Mouse (Mus musculus) hindbrain, embryonic 12.5 days (tissue): ENCODE measurements around the gene Hoxb7. TPM values are rescaled to one million over a fixed set of nuclear protein-coding genes. Genes with fewer than 3 reads are reported as not detected.

Experiments used
- ATAC-seq: fragments of 200-750 bp; cut with Nextera tagmentation; 2 replicates; pipeline ENCODE4 v1.8.0; 2017; ENCODE audit warnings: moderate TSS enrichment; ENCODE audit not compliant: low FRiP score
- H3K27ac ChIP-seq: fragments of 300-500 bp; sonication (generic); 2 replicates; pipeline ENCODE4 v1.5.1; 2016; ENCODE audit warnings: mild to moderate bottlenecking
- H3K27me3 ChIP-seq: fragments of 300-500 bp; sonication (generic); 2 replicates; pipeline ENCODE4 v1.6.1; 2016; ENCODE audit warnings: mild to moderate bottlenecking
- H3K36me3 ChIP-seq: fragments of 300-500 bp; sonication (generic); 2 replicates; pipeline ENCODE4 v1.6.1; 2016; ENCODE audit warnings: mild to moderate bottlenecking
- H3K4me1 ChIP-seq: fragments of 300-500 bp; sonication (generic); 2 replicates; pipeline ENCODE4 v1.6.1; 2016
- H3K4me2 ChIP-seq: fragments of 300-500 bp; sonication (generic); replicated peaks from 2 replicates; pipeline ENCODE4 v1.6.1; 2016; ENCODE audit warnings: mild to moderate bottlenecking
- H3K4me3 ChIP-seq: fragments of 300-500 bp; sonication (generic); 2 replicates; pipeline ENCODE4 v1.5.1; 2016; ENCODE audit warnings: mild to moderate bottlenecking
- H3K9ac ChIP-seq: fragments of 300-500 bp; sonication (generic); 2 replicates; pipeline ENCODE4 v1.6.1; 2016; ENCODE audit warnings: mild to moderate bottlenecking, moderate library complexity
- H3K9me3 ChIP-seq: fragments of 300-500 bp; sonication (generic); replicated peaks from 2 replicates; pipeline ENCODE4 v1.6.1; 2016; ENCODE audit warnings: mild to moderate bottlenecking
- WGBS: fragments of 180-500 bp; shearing (Covaris S2); methylation state at CpG from one replicate; pipeline ENCODE4 v1.1.7; 2016; 5-methylcytosine and 5-hydroxymethylcytosine counted together
- polyA plus RNA-seq: library from polyadenylated mRNA; unstranded; fragments of >200 nt; fragmentation: Nextera tagmentation; extraction: Ambion mirVana; gene quantifications from 2 replicates; pipeline ENCODE4 v1.2.1, GENCODE M21; 2016

Hoxb7 gene
- polyA plus RNA-seq, 1 experiment from 2014 or later = 11.0 TPM

- Histone ChIP-seq H3K4me3 (peak within 1 kb of the TSS; percentile 34), H3K9ac (no peak within 1 kb of the TSS; the same call in 1 of the 2 replicates), H3K36me3 (no peaks in the 10 kb centered on the region), H3K4me2 (0 out of 2 replicates have a peak within 1 kb of the TSS, but pooled peaks have one; percentile 17), H3K4me1 (peaks cover 14% of the 10 kb centered on the region; the same call in 1 of the 2 replicates), H3K27ac (no peak within 1 kb of the TSS), H3K27me3 (peaks cover 97% of the 10 kb centered on the region), H3K9me3 (no peaks in the 10 kb centered on the region)
- no peak for ATAC-seq
- WGBS = under 1% methylated on average over 27 of the region's 27 CpGs
Measured at GRCm38 (mm10) chr11:96281855-96282570, 4.4 kb upstream of the Hoxb7 start, which contains the start of gene Hoxb8. Gene Hoxb8, plus strand, starts transcription at chr11:96281905.

- ATAC-seq = no peak
- Histone ChIP-seq H3K4me3 (peak overlapping the region; percentile 34), H3K27me3 (peaks cover 97% of the 10 kb centered on the region)
Measured at GRCm38 (mm10) chr11:96282795-96283430, 3.5 kb upstream of the Hoxb7 start.

DNA sequence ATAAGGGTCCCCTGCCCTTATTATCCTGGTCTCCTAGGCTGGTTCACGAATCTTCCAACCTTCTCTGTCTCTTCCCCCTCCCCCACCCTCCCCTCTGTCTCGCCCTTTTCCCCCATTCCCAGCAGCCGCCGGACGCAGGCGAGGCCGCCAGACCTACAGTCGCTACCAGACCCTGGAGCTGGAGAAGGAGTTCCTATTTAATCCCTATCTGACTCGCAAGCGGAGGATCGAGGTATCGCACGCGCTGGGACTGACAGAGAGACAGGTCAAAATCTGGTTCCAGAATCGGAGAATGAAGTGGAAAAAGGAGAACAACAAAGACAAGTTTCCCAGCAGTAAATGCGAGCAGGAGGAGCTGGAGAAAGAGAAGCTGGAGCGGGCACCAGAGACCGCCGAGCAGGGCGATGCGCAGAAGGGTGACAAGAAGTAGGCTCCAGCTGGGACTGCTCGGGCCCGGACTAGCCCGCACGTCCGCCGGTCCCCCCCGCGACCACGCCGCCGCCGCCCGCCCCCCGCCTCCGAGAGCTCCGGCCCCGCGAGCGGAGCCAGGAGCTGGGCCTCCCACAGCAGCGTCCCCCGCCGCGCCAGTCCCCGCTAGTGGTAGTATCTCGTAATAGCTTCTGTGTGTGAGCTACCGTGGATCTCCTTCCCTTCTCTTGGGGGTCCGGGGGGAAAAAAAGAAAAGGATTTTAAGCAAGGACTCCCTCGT lies 2.2 kb upstream of the Hoxb7 start:
- Histone ChIP-seq H3K4me3 (peak overlapping the region; percentile 34), H3K9me3 (no peaks in the 10 kb centered on the region), H3K27ac (peak overlapping the region; percentile 67), H3K9ac (peak overlapping the region; percentile 51), H3K27me3 (peaks cover 97% of the 10 kb centered on the region), H3K4me2 (peak overlapping the region; percentile 44), H3K36me3 (no peaks in the 10 kb centered on the region), H3K4me1 (peaks cover 14% of the 10 kb centered on the region; the same call in 1 of the 2 replicates)
- WGBS = under 1% methylated on average over 31 of the region's 49 CpGs
- ATAC-seq = 0 out of 2 replicates have a peak, but pooled peaks have one; percentile 29

More at GRCm38 (mm10) chr11:96282795-96283430, 3.5 kb upstream of the Hoxb7 start:
- H3K9me3 ChIP-seq = no peaks in the 10 kb centered on the region
- WGBS = 0% methylated on average over 49 of the region's 49 CpGs
- peak overlapping the region; percentile 17; the same call in 1 of the 2 replicates for H3K4me2 ChIP-seq
- H3K27ac ChIP-seq = peak overlapping the region; percentile 72
- H3K9ac ChIP-seq = peak overlapping the region; percentile 51
- peaks cover 14% of the 10 kb centered on the region; the same call in 1 of the 2 replicates for H3K4me1 ChIP-seq
- no peaks in the 10 kb centered on the region for H3K36me3 ChIP-seq

DNA sequence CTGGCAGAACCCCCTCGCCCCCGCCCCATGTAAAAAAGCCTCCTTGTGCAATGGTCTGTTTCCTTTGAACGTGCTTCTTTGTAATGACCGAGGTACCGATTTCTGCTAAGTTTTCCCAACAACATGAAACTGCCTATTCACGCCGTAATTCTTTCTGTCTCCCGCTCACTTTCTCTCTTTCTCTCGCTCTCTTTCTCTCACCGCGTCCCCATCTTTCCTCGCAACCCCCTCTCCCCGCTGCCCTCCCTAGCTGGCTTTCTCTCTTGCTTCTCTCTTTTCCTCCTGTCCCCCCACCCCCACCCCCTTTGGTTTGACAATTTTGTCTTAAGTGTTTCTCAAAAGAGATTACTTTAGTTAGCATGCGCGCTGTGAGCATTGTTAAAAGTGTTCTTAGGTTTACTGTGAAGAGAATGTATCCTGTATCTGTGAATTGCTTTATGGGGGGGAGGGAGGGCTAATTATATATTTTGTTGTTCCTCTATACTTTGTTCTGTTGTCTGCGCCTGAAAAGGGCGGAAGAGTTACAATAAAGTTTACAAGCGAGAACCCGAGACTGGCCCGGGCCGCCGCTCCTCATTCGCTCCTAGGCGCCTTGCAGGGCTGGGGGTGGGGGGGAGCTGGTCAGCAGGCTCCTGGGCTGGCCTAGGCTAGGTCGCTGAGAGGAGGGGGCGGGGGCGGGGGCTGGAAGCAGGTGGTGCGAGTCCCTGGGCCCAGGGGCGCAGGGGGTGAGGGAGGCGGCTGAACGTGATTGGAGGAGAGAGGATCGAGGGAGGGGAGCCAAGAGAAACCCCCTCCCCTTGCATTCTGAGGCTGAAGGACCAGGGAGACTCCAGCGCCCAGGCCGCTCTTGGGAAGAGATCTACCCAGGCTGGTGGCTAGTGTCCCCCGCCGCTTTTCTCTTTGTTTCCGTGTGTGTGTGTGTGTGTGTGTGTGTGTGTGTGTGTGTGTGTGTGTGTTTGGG lies 1.4 kb upstream of the Hoxb7 start:
- Histone ChIP-seq H3K36me3 (no peaks in the 10 kb centered on the region), H3K9me3 (no peaks in the 10 kb centered on the region), H3K4me3 (peak overlapping the region; percentile 34), H3K4me1 (peaks cover 14% of the 10 kb centered on the region; the same call in 1 of the 2 replicates), H3K4me2 (peak overlapping the region; percentile 44), H3K9ac (peak overlapping the region; percentile 51), H3K27ac (peak overlapping the region; percentile 67; the same call in 1 of the 2 replicates), H3K27me3 (peaks cover 97% of the 10 kb centered on the region)
- peak; percentile 32; the same call in 1 of the 2 replicates for ATAC-seq
- under 1% methylated on average over 34 of the region's 37 CpGs for WGBS

DNA sequence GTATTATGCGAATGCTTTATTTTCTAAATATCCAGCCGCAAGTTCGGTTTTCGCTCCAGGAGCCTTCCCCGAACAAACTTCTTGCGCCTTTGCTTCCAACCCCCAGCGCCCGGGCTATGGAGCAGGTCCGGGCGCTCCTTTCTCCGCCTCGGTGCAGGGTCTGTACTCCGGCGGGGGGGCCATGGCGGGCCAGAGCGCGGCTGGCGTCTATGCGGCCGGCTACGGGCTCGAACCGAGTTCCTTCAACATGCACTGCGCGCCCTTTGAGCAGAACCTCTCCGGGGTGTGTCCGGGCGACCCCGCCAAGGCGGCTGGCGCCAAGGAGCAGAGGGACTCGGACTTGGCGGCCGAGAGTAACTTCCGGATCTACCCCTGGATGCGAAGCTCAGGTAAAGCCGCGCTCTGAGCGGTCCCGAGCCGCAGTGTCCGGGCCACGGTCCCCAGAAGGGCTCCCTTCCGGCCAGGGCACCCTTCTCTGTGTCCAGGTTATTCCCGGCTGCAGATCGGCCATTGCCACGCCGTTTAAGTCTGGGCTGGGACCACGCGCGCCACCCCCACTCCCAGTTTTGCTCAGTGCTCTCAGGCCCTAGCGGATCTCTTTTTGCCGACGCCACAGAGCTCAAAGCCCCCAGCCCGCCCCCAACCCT lies 439 bp downstream of the Hoxb7 start:
- Histone ChIP-seq H3K4me1 (peaks cover 14% of the 10 kb centered on the region; the same call in 1 of the 2 replicates), H3K27me3 (peaks cover 97% of the 10 kb centered on the region), H3K27ac (peak overlapping the region; percentile 66), H3K9me3 (no peaks in the 10 kb centered on the region), H3K9ac (peak overlapping the region; percentile 29; the same call in 1 of the 2 replicates), H3K36me3 (no peaks in the 10 kb centered on the region), H3K4me2 (peak overlapping the region; percentile 44), H3K4me3 (peak overlapping the region; percentile 34)
- ATAC-seq = no peak
- under 1% methylated on average over 55 of the region's 55 CpGs for WGBS

DNA sequence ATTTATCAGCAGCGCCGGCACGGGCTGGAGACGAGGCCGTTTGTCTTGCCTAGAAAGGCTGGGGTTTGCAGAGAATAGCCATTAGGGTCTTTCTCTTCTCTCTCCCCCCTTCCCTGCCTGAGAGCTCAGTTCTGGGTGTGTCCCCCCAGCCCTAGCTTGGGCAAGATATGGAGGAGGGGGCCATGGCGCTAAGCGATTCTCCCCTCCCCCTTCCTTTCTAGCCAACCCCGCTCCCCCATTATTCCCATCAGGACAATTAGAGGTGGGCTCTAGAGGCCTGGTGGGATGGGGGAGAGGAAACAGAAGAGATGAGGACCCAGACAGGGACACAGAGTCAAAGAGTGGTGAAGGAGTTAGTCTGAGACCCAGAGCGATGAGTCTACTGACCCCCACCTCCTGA lies 988 bp downstream of the Hoxb7 start:
- Histone ChIP-seq H3K9me3 (no peaks in the 10 kb centered on the region), H3K36me3 (no peaks in the 10 kb centered on the region), H3K4me2 (peak overlapping the region; percentile 44), H3K27ac (0 out of 2 replicates have a peak overlapping the region, but pooled peaks have one; percentile 66), H3K4me3 (peak overlapping the region; percentile 34), H3K4me1 (peaks cover 14% of the 10 kb centered on the region; the same call in 1 of the 2 replicates), H3K9ac (peak overlapping the region; percentile 29; the same call in 1 of the 2 replicates), H3K27me3 (peaks cover 97% of the 10 kb centered on the region)
- WGBS = 1% methylated on average over 9 of the region's 9 CpGs
- no peak for ATAC-seq

DNA sequence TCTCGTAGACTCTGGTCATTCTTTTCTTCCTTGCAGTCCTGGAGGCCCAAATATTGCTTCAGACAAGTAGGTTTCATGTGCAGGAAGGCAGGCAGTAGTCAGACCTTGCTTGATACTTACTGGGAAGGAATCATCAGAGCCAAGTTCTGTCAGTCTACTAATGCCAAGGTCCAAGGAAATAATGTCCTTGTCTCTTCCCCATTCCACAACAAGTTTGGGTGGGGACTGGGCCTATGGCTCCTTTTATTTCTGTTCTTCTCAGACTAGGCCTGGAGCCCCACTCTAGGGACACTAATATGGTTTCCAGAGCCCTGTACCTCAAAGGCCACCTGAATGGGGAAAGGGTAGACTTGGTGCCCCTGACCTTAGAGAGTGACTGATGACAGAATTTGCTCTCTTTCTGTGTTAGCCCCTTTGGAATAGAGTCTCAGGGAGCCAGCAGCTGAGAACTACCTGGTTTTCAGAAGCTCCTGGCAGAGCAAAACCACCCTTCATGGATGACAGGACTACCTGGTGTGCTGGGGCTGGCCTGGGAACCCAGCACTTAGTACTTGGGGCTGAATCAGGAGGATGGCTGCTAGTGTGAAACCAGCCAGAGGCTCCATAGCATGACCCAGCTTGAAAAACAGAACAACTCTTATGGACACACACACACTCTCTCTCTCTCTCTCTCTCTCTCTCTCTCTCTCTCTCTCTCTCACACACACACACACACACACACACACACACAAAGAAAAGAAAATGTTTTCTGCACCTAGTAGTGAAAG lies 2.2 kb downstream of the Hoxb7 start:
- no peak overlapping the region for H3K27ac ChIP-seq
- H3K4me1 ChIP-seq = peaks cover 12% of the 10 kb centered on the region; the same call in 1 of the 2 replicates
- H3K36me3 ChIP-seq = no peaks in the 10 kb centered on the region
- H3K9ac ChIP-seq = no peak overlapping the region
- peaks cover 97% of the 10 kb centered on the region for H3K27me3 ChIP-seq
- no peaks in the 10 kb centered on the region for H3K9me3 ChIP-seq
- 17% methylated on average over 1 of the region's 1 CpGs for WGBS
- no peak overlapping the region for H3K4me3 ChIP-seq
- ATAC-seq = no peak
- H3K4me2 ChIP-seq = no peak overlapping the region

GRCm38 (mm10) chr11:96289293-96289692 lies 2.9 kb downstream of the Hoxb7 start:
- no peak overlapping the region for H3K9ac ChIP-seq
- WGBS = 3% methylated on average over 21 of the region's 21 CpGs
- H3K27ac ChIP-seq = no peak overlapping the region
- ATAC-seq = no peak
- peaks cover 9% of the 10 kb centered on the region; the same call in 1 of the 2 replicates for H3K4me1 ChIP-seq
- H3K27me3 ChIP-seq = peaks cover 97% of the 10 kb centered on the region
- H3K9me3 ChIP-seq = no peaks in the 10 kb centered on the region
- no peak overlapping the region for H3K4me2 ChIP-seq
- H3K4me3 ChIP-seq = no peak overlapping the region
- H3K36me3 ChIP-seq = no peaks in the 10 kb centered on the region

GRCm38 (mm10) chr11:96289837-96290236 lies 3.4 kb downstream of the Hoxb7 start:
- Histone ChIP-seq H3K4me3 (no peak overlapping the region), H3K27me3 (peaks cover 97% of the 10 kb centered on the region), H3K27ac (no peak overlapping the region), H3K9ac (no peak overlapping the region), H3K9me3 (no peaks in the 10 kb centered on the region), H3K4me1 (peaks cover 6% of the 10 kb centered on the region; the same call in 1 of the 2 replicates), H3K36me3 (no peaks in the 10 kb centered on the region), H3K4me2 (no peak overlapping the region)
- ATAC-seq = no peak
- WGBS = 10% methylated on average over 6 of the region's 6 CpGs

GRCm38 (mm10) chr11:96290705-96291355 lies 4.4 kb downstream of the Hoxb7 start:
- H3K4me2 ChIP-seq = no peak overlapping the region
- no peaks in the 10 kb centered on the region for H3K36me3 ChIP-seq
- H3K4me1 ChIP-seq = peaks cover 3% of the 10 kb centered on the region; the same call in 1 of the 2 replicates
- WGBS = 4% methylated on average over 17 of the region's 17 CpGs
- H3K27me3 ChIP-seq = peaks cover 97% of the 10 kb centered on the region
- H3K9me3 ChIP-seq = no peaks in the 10 kb centered on the region
- no peak overlapping the region for H3K9ac ChIP-seq
- H3K4me3 ChIP-seq = no peak overlapping the region
- ATAC-seq = no peak
- H3K27ac ChIP-seq = no peak overlapping the region
